Mouse (Mus musculus) ES-Bruce4 (cell line): ENCODE results near the gene Tll2.

Experiments
- CTCF ChIP-seq: IDR thresholded peaks from one replicate; pipeline ENCODE4 v1.8.1; 2011; ENCODE audit warnings: low read depth, low read length
- POLR2A ChIP-seq: IDR thresholded peaks from one replicate; pipeline ENCODE4 v1.8.1; 2011; ENCODE audit warnings: low read length; ENCODE audit not compliant: insufficient read depth

- TF ChIP-seq CTCF: no peak
- no peak for TF ChIP-seq POLR2A
Measured at GRCm38 (mm10) chr19:41083646-41084045, 123.0 kb downstream of the Tll2 start.
